Mouse (Mus musculus): ENCODE measurements around the gene Gm12666. TPM values are rescaled to one million over a fixed set of nuclear protein-coding genes. Genes with fewer than 3 reads are reported as not detected.

The Gm12666 gene
- not detected in 2 replicates for polyA plus RNA-seq (2021; fragmentation: Nextera tagmentation)
- long read RNA-seq, experiment 1: 0 reads
- long read RNA-seq, experiment 2: 0 reads

DNA sequence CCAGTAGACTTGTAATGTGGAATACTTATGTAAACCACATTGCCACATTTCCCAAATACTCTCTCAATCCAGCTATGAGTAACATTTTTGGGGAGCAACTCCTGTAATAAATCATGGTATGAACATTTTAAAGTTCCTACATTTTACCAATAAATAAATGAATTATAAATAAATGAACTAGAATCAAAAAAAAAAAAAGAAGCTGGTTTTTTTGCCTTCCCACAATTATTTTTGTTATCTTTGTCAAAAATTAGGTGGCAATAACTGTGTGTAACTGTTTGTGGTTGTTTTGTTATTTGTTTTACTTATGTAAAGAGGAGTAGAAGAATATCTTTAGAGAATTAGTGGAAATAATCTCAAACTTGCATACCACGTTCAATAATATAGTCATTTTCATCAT lies at the start of gene Gm12666:
Gene Gm12666, minus strand, starts transcription at position 101 of the 400 bp plus-strand sequence.

GRCm38 (mm10) chr4:92147134-92147533 lies 44.4 kb downstream of the Gm12666 start, which contains the start of gene Izumo3:
Gene Izumo3 (minus strand): TSS chr4:92147234.

Other genes starting within 250 kb of the Gm12666 start
- gene Izumo3, start 44.5 kb downstream of the Gm12666 start, polyA plus RNA-seq (2021; fragmentation: Nextera tagmentation): not detected in 2 replicates

Measured in layer of hippocampus, adult 6 months (tissue).